Mouse (Mus musculus) layer of hippocampus, postnatal 36 days (tissue): ENCODE data around the gene Unc119b. TPM values are rescaled to one million over a fixed set of nuclear protein-coding genes. Genes with fewer than 3 reads are reported as not detected.
"Not testable (repeated sequence)": the region's sequence is repeated elsewhere in the genome, so short reads cannot be mapped to it uniquely, and the experiment has no call there.

Experiments used
- DNase-seq, 2 experiments: peaks; one replicate each; pipeline ENCODE4 v3.0.0; 2022
- total RNA-seq, 2 experiments: library from RNA; stranded (reverse); gene quantifications; 2 replicates each; pipeline ENCODE4 v1.2.3; 2021

Unc119b gene
- 10 to 100 TPM; 31.5 TPM for total RNA-seq

- DNase-seq: peak; percentile 86 to 89
These were observed at the start of gene Unc119b for GRCm38 (mm10) chr5:115134234-115135165. Gene Unc119b (minus strand): TSS chr5:115134975.

GRCm38 (mm10) chr5:115183482-115183881 is 48.7 kb upstream of the Unc119b start:
- no peak for DNase-seq

GRCm38 (mm10) chr5:115182925-115183324 is 48.1 kb upstream of the Unc119b start:
- no peak for DNase-seq

- no peak for DNase-seq
These were observed 46.6 kb upstream of the Unc119b start for GRCm38 (mm10) chr5:115181248-115181940.

DNA sequence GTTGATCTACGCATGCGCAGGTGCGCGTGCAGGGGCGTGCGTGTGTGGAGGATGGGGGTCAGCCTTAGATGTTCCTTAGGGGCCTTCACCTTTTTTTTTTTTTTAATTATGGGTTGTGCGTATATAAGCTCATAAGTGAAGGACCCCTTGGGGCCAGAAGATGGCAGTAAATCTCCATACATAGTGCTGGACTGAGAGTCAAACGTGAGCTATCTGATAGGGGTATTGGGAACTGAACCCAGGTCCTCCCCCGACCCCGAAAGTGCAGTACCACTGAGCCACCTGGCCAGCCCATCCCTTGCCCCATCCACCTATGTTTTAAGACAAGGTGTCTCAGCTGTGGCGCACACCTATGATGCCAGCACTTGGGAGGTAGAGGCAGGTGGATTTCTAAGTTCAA is 44.8 kb upstream of the Unc119b start:
- DNase-seq: no peak

DNA sequence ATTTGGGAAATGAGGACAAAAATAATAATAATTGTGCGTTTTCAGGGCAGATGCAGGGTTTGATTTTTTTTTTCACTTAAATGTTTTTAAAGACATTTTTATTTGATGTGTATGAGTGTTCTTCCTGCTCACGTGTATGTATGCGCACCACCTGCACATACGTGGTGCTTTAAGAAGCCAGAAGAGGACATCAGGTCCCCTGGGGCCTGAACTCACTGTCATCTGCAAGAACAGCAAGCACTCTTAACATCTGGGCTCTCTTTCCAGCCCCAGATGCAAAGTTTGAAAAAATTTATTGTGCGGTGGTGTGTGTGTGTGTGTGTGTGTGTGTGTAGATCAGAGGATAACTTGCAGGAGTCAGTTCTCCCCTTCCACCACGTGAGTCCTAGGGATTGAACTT is 43.1 kb upstream of the Unc119b start:
- DNase-seq: no peak

DNA sequence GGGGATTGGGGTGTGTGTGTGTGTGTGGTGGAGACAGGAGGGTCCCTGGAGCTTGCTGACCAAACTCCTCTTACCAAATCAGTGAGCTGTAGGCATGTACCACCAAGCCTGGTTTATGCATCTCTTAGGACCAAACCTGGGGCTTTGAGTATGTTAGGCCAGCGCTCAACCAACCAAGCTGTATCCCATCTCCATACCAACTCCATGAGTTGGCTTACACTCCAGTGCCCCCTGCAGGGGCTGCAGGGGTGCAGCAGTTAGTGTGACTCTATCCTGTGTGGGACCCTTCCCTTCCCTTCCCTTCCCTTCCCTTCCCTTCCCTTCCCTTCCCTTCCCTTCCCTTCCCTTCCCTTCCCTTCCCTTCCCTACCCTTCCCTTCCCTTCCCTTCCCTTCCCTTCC is 39.8 kb upstream of the Unc119b start:
- no peak for DNase-seq

GRCm38 (mm10) chr5:115170150-115170549 is 35.4 kb upstream of the Unc119b start:
- no peak for DNase-seq

GRCm38 (mm10) chr5:115168641-115169415 is 34.1 kb upstream of the Unc119b start:
- no peak for DNase-seq

DNA sequence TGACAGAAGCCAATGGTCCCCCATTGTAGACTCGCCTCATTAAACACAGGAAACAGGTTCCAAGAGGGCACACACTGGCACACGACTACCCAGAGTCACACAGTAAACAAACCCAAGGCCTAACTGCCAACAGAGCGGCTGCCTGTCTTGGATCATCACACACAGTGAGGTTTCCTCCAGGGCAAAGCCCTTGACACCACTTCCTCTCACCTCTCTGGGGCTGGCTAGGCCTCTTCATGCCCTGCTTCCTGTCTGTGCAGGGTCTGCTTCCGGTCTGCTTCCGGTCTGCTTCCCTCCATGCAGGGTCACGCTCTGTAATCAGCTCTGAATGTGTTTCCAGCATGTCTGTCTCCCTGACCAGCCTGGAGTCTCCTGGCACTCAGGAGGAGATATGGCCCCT is 32.6 kb upstream of the Unc119b start:
- no peak for DNase-seq

DNA sequence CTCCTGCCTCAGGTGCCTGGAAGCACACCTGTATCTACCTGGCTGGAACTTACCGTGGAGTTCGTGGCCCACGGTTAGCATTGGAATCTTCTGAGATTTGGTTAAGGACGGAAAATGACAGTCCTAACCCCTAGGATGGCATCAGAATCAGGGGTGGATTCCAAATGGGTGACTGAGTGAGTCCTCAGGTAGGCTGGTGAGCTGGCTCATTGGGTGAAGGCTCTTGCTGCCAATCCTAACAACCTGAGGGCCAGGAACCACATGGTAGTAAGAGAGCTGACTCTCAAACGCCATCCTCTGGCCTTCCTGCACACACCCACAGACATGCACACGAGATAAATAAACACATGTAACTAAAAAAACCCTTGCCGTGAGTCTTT is 32.0 kb upstream of the Unc119b start:
- DNase-seq: no peak

DNA sequence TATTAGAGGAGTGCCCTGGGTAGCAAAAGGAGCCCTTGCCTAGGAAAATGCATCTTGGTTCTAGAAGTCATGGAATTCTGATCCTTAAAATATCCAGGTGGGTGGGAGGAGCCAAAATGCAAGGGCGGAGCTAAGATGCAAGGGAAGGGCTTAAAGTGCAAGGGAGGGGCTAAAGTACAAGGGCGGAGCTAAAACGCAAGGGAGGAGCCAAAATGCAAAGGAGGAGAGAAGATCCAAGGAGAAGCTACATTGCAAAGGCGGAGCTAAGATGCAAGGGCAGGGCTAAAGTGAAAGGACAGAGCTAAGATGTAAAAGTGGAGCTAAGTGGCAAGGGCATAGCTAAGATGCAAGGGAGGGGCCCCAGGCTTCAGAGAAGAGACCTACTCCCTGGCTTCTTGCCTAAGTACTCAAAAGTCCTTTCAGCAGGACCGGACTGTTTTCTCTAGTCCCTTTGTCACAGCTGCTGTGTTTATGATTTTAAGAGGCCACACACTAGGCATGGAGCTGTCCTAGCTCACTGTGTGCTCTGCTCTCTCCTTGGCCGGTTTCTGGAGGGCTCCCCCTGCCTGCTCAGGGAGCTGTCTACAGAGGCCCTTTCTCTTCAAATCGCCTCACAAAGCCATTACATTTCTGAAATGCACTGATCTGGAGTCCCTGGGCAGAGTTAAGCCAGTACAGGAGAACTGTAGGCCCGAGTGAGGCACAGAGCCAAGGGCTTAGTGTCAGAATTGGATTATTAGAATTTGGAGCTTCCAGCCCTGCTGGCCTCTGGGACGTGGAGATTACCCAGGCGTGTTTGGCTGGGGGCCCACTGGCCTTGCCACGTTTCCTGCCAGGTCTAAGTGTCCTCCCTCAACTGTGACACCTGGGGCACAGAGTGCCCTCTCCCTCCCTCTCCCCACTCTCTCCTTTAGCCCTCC is 31.4 kb upstream of the Unc119b start:
- DNase-seq: no peak

- no peak for DNase-seq
These were observed 30.6 kb upstream of the Unc119b start for GRCm38 (mm10) chr5:115165351-115165750.

GRCm38 (mm10) chr5:115164446-115164845 is 29.7 kb upstream of the Unc119b start:
- DNase-seq: not testable (repeated sequence)

DNA sequence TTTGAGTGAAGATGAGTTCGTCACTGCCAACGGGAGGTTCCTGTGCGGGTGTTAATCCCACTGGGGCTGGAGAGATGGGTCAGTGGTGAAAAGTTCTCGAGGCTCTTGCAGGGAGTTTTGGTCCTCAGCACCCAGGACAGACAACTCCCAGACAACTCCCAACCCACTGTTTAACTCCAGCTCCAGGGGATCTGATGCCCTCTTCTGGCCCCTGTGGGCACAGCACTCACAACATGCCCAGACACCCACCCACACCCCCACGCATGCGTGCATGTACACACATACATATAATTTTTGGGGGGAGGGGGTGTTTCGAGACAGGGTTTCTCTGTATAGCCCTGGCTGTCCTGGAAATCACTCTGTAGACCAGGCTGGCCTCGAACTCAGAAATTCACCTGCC is 28.8 kb upstream of the Unc119b start:
- DNase-seq: peak; percentile 58 to 60

GRCm38 (mm10) chr5:115161940-115162279 is 27.1 kb upstream of the Unc119b start:
- not testable (repeated sequence) for DNase-seq

DNA sequence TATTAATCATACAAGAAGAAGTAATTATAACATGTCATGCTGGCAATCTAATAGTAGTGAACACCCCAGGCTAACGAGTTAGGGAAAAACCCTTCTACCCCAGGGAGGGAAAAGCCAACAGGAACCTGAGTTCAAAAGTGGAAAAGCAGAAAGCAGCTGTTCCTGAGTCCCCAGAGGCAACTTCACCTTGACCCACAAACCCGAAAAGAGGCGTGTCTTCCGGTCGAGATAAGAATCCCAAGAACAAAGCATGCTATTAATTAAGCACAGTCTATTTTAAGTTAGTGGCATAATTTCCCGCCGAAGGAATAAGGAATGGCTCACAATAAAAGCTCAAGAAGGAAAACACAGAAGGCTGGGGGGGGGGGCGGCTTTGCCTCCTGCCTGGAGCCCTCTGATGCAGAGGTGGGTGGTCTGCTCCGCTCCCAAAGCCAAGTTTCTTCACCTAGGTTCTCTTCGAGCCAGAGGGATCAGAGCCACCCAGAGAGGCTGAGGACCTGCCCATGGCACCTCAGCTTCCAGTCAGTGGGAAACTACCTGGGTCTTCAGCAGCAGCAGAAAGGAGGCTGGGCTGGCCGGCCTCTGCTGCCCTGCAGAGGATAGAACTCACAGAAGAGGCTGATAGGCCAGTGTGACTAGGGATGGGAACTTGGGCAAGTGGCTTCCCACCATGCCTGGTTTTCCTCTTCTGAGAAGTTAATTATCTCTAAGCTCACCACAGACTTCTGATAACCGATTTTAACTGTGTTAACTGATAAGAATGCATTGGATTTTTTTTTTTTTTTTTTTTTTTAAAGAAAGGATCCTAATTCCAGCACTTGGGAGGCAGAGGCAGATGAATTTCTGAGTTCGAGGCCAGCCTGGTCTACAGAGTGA is 26.5 kb upstream of the Unc119b start:
- DNase-seq: no peak

DNA sequence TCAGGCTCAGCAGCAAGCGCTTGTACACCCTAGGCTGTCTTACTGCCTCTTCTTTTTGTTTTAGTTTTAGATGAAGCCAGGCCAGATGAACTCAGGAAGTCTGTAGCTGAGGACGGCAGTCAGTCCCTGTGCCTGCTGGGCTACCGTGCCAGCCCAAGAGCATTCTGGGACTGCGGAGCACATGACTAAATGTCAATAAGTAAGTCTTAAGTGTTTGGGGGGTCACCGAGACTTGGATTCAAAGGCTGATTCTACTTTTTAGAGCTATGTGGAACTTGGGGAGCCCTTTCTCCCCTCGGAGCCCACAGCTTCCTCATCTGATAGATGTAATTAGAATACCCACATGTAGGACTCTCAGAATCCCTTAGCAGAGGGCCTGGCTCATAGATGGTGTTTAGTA is 25.9 kb upstream of the Unc119b start:
- no peak for DNase-seq

GRCm38 (mm10) chr5:115159165-115159564 is 24.4 kb upstream of the Unc119b start:
- no peak for DNase-seq

DNA sequence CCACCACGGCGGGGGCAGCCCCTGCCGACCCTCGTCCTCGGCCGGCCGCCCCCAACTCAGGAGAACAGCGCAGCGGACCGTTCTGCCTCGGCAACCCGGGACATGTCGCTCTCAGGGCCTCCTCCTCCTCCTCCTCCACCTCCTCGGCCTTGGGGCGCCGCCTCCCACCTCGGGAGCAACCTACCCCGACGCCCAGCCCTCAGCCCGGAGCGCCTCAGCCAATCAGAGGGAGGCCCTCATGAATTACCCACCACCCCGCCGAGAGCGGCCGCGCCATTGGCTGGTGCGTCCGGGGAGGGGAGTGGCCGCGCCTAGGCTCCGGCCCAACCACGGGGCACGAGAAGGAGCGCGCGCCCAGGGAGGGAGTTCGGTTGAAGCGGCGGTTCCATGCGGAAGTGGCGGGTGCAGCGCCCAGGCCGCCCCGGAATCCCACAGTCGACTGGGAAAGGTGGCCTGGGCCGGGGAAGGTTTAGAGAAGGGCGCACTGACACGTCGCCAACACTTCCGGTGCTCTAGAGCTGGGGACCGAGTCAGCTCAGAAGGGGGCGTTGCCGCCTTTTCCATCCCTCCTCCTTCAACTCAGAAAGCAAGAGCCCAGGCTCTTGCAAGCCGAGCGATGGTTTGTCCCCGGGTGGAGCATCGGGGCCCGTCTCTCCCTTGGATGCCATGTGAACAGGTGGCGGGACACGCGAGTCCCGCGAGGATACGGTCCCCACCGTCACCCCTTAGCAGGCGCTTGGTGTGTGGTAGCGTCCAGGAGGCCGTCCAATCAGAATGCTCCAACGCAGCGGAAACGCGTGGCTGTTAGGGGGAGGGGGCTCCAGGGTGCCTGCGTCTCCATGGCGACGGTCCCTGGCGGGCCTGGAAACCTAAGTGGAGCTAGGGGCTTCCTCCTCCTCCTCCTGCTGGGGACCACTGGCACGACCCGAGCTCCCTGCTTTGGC is 23.5 kb upstream of the Unc119b start, which contains the start of gene Mlec:
Gene Mlec, minus strand, starts transcription at position 140 of the 944 bp plus-strand sequence.
- DNase-seq: peak; percentile 100
